Mouse (Mus musculus) hematopoietic stem cell, adult 5-6 weeks (primary cell): ENCODE results near the gene AW011738. TPM values are rescaled to one million over a fixed set of nuclear protein-coding genes. Genes with fewer than 3 reads are reported as not detected.

ENCODE experiments used
- total RNA-seq: library from RNA; stranded (forward); fragments of 172-1452, 232-1000 nt; gene quantifications from 2 replicates; pipeline ENCODE4 v1.2.3, GENCODE M21; 2017

Gene AW011738
- total RNA-seq, 1 experiment from 2014 or later, result 2.6 TPM

Other genes with a start within 250 kb of the AW011738 start
- gene C1qtnf12, start 241.0 kb upstream of the AW011738 start, total RNA-seq, result 12.1 and 36.7 TPM in 2 replicates
- 8.6 and 11.8 TPM in 2 replicates for gene B3galt6, start 210.7 kb upstream of the AW011738 start, total RNA-seq
- gene Sdf4, start 210.4 kb upstream of the AW011738 start, total RNA-seq, result 151 and 176 TPM in 2 replicates
- gene Tnfrsf4, start 189.5 kb upstream of the AW011738 start, total RNA-seq, result 2.3 and 6.6 TPM in 2 replicates
- 14.5 and 33.5 TPM in 2 replicates for gene Tnfrsf18, start 177.1 kb upstream of the AW011738 start, total RNA-seq
- gene Ttll10, start 143.9 kb upstream of the AW011738 start, total RNA-seq, result 1.3 TPM in 1 of 2 replicates, not detected in the other
- 35.2 and 42.8 TPM in 2 replicates for gene 9430015G10Rik, start 93.3 kb upstream of the AW011738 start, total RNA-seq
- gene Rnf223, start 72.8 kb upstream of the AW011738 start, total RNA-seq, result not detected in 2 replicates
- gene Agrn, start 5.8 kb upstream of the AW011738 start, total RNA-seq, result 2.1 and 5.2 TPM in 2 replicates
- gene Isg15, start 2.5 kb upstream of the AW011738 start, total RNA-seq, result 4.3 and 6.7 TPM in 2 replicates
- gene Perm1, start 12.6 kb downstream of the AW011738 start, total RNA-seq, result not detected in 2 replicates
- gene Plekhn1, start 31.6 kb downstream of the AW011738 start, total RNA-seq, result 19.0 and 29.3 TPM in 2 replicates
- gene Noc2l, start 32.7 kb downstream of the AW011738 start, total RNA-seq, result 125 and 131 TPM in 2 replicates
- gene Samd11, start 52.4 kb downstream of the AW011738 start, total RNA-seq, result 0.30 and 0.63 TPM in 2 replicates
- not detected in 2 replicates for gene Vmn2r-ps159, start 127.8 kb downstream of the AW011738 start, total RNA-seq